Mouse (Mus musculus) layer of hippocampus, adult 8-10 months (tissue): ENCODE measurements around the gene Klf4. TPM values are rescaled to one million over a fixed set of nuclear protein-coding genes. Genes with fewer than 3 reads are reported as not detected.

Experiments
- DNase-seq, 2 experiments: peaks; one replicate each; pipeline ENCODE4 v3.0.0; 2022; ENCODE audit warnings: low spot score in 2 of 2
- total RNA-seq, 4 experiments: library from RNA; stranded (reverse); gene quantifications; 2 replicates each; pipeline ENCODE4 v1.2.4; 2022

Klf4 gene
- total RNA-seq, 4 experiments from 2014 or later, result 5.8 to 8.6 (median 6.8) TPM

GRCm38 (mm10) chr4:55526247-55527115 is 5.8 kb downstream of the Klf4 start:
- DNase-seq, result no peak

- no peak for DNase-seq
Measured at GRCm38 (mm10) chr4:55523921-55524320, 8.3 kb downstream of the Klf4 start.

- DNase-seq, result no peak
Measured at GRCm38 (mm10) chr4:55517438-55517837, 14.8 kb downstream of the Klf4 start.

GRCm38 (mm10) chr4:55516048-55516447 is 16.2 kb downstream of the Klf4 start:
- DNase-seq, result no peak

- peak; percentile 32 to 71 for DNase-seq
Measured at GRCm38 (mm10) chr4:55514733-55515176, 17.5 kb downstream of the Klf4 start.

- no peak for DNase-seq
Measured at GRCm38 (mm10) chr4:55513615-55514279, 18.5 kb downstream of the Klf4 start.

DNA sequence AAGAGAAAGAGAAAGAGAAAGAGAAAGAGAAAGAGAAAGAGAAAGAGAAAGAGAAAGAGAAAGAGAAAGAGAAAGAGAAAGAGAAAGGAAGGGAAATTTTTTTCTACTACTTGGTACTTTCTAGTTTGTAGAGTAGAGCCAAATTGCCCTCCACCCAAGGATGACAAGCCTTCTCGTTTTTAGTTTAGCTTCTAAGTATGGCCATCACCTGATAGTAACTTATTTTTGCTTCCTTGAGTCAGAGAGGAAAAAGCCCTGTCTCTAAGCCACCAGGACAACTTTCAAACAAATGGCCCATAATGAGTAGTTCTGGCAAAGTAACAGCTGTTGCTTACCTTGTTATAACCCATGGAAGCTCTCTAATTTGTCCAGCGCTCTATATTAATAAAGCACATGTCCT is 20.9 kb downstream of the Klf4 start:
- DNase-seq, result no peak

DNA sequence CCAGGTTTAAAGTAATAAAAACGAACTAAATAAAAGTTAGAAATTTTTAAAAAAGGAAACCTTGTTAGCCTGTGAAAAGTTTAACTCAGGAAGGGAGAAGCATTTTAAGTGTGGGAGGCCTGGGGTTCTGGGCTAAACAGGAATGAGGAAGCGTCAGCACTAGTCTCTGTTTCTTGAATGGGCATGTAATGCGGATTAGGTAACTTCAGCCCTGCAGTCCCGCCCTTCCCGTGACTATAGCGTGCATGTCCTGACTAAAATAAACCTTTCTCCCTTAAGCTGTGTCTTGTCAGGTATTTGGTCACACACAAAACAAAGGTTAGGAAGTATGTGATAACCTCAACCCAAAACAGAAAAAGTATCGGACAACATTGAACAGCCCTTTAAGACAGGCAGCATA is 23.6 kb downstream of the Klf4 start:
- no peak for DNase-seq

- DNase-seq, result no peak
Measured at GRCm38 (mm10) chr4:55498621-55499020, 33.6 kb downstream of the Klf4 start.

DNA sequence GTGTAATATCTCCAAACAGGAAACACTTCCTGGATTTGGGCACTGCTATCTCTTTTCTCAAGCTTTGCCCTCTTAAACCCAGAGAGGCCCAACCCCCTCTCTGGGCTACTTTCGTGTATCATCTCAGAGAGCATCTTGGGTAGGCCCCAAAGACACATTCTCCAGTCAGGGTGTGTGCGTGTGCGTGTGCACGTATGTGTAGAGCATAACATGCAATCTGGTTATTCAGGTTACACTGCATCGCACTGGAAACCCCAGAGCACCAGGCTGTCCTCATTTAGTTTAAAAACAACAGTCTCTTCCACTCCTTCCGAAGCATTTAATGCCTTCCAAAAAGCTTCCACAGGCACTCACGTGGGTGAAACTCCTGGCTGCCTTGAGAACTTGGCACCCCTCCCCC is 35.9 kb downstream of the Klf4 start:
- DNase-seq, result no peak

GRCm38 (mm10) chr4:55493261-55493660 is 39.0 kb downstream of the Klf4 start:
- DNase-seq, result no peak

- no peak for DNase-seq
Measured at GRCm38 (mm10) chr4:55489328-55489727, 42.9 kb downstream of the Klf4 start.

- DNase-seq, result no peak
Measured at GRCm38 (mm10) chr4:55488604-55489003, 43.7 kb downstream of the Klf4 start.

DNA sequence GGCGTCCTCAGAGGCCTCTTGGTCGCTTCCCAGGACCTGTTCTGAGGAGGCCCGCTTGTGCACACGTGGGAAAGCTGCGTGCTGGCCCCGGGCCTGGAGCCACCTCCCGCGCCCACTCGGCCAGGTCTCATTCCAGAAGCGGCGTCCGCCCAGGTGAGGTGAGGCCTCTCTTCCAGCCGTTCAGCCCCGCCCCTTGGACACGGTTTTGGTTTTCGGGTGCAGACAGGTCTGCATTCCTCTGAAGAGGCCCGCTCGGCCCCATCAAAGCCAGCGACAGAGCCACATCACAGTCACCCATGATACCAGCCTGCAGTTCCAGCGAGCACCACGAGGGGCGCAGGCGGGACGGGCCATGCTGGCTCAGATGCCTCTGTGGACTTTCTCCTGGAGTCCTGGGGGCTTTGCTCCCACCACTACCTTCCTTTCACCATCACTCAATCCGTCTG is 51.9 kb downstream of the Klf4 start:
- DNase-seq, result peak; percentile 18 to 63

DNA sequence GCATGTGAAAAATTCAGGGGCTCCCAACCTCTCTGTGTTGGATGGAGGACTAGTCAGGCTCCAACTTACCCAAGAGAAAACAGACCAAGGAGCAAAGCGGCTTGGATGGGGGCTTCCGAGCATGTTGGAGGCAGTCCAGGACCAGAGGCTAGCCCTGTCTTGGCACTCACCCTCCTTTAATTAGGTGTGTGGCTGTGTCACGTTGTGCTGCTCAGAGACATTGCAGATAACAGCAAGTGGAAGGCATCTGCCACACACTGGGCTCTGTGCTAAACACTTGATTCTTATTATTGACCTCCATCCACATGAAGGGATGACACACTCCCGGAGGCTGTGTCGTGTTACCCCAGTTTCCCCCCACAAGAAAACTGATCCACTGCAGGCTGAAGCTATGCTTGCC is 53.9 kb downstream of the Klf4 start:
- DNase-seq, result no peak

DNA sequence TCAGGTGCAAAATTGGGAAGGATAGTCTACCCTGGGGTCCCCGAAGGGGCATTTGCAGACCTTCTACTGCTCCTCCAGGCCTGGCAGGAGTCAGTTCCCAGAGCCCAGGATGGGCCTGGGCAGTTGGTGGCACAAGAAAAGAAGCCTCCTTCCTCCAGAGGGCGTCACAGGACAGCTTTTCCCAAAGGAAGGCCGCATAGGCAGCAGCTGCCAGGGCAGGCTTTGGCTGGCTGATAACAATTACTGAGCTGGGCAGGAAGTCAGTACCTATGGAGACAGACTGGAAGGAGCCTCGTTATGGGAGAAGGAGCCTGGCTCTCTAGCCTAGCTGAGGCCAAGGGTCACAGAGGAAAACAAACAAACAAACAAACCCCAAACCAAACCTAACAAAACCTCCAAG is 54.3 kb downstream of the Klf4 start:
- peak in 1 of 2 experiments; percentile 19 for DNase-seq

DNA sequence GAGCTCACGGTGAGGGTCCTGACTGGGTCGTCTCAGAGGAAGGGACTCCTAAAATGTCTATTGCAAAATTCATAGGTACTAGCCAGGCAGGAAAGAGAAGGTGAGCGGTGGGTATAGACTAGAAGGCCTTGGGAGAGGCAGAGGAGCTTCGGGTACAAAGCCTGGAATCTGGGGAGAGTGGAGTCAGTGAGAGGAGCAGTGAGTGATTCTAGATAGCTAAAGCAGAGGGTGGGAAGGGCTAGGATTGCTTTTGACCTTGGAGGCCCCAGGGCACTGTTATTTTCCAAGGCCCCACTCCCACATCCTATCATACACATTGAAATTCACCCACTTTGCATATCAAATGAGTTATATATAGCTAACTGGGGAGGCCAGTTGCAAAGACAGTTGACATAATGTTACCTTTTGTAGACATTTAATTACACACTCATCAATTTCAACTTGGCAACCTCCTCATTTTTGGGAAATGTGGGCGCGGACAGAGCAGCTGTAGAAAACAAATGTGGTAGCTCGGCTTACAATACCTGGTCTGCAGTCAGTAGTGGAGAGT is 55.0 kb downstream of the Klf4 start:
- DNase-seq, result no peak

Other genes starting within 250 kb of the Klf4 start
- gene Rad23b, start 182.4 kb downstream of the Klf4 start, total RNA-seq, result 100 to 1,000 TPM; 171 to 185 (median 176) TPM